Mouse (Mus musculus): ENCODE data around the gene Cldn6. TPM values are rescaled to one million over a fixed set of nuclear protein-coding genes. Genes with fewer than 3 reads are reported as not detected.
A peak's percentile ranks its signal among the peaks of the same experiment; 100 is the strongest.

Gene Cldn6
- total RNA-seq, 2 experiments from 2014 or later, result not detected

GRCm38 (mm10) chr17:23717003-23717402, 38.0 kb downstream of the Cldn6 start:
- no peak for DNase-seq
- intact Hi-C loops (cut with DNase I), result no loop called here

GRCm38 (mm10) chr17:23719455-23719854, 40.4 kb downstream of the Cldn6 start:
- intact Hi-C loops (cut with DNase I), result no loop called here

GRCm38 (mm10) chr17:23721886-23722285, 42.8 kb downstream of the Cldn6 start:
- no peak for DNase-seq
- intact Hi-C loops (cut with DNase I), result no loop called here

More at GRCm38 (mm10) chr17:23719455-23719854, 40.4 kb downstream of the Cldn6 start:
- DNase-seq, result no peak

- DNase-seq, result no peak
- intact Hi-C loops (cut with DNase I), result no loop called here
Measured at GRCm38 (mm10) chr17:23722376-23723125, 43.5 kb downstream of the Cldn6 start, which contains the start of gene 1520401A03Rik. Gene 1520401A03Rik (minus strand): TSS chr17:23722783.

- intact Hi-C loops (cut with DNase I), result no loop called here
- no peak for DNase-seq
Measured at GRCm38 (mm10) chr17:23725477-23725876, 46.4 kb downstream of the Cldn6 start.

GRCm38 (mm10) chr17:23725999-23726757, 47.1 kb downstream of the Cldn6 start, which contains the start of gene Pkmyt1:
Gene Pkmyt1 (plus strand): TSS chr17:23726336.
- peak; percentile 96 to 97 for DNase-seq
- intact Hi-C loops (cut with DNase I), result no loop called here

- intact Hi-C loops (cut with DNase I), result no loop called here
Measured at GRCm38 (mm10) chr17:23726758-23727142, 47.7 kb downstream of the Cldn6 start.

GRCm38 (mm10) chr17:23730441-23730840, 51.4 kb downstream of the Cldn6 start:
- no peak for DNase-seq
- intact Hi-C loops (cut with DNase I), result no loop called here

More at GRCm38 (mm10) chr17:23726758-23727142, 47.7 kb downstream of the Cldn6 start:
- DNase-seq, result peak; percentile 87 to 88

Other genes with a start within 250 kb of the Cldn6 start
- not detected for gene Vmn2r117, start 199.6 kb upstream of the Cldn6 start, total RNA-seq (2021)
- gene Zfp213, start 115.0 kb upstream of the Cldn6 start, total RNA-seq (2021), result 1 to 10 TPM; 5.4 to 7.1 TPM
- gene Zfp13, start 79.8 kb upstream of the Cldn6 start, total RNA-seq (2021), result 10 to 100 TPM in 1 of 2 experiments, 1 to 10 TPM in 1; 8.5 to 10.0 TPM
- not detected for gene Zscan10, start 78.4 kb upstream of the Cldn6 start, total RNA-seq (2021)
- under 1 TPM; 0.55 to 0.69 TPM for gene Mmp25, start 34.0 kb upstream of the Cldn6 start, total RNA-seq (2021)
- gene Bicdl2, start 18.7 kb upstream of the Cldn6 start, total RNA-seq (2021), result not detected
- 100 to 1,000 TPM; 218 to 220 TPM for gene Hcfc1r1, start 5.7 kb upstream of the Cldn6 start, total RNA-seq (2021)
- 10 to 100 TPM; 21.0 to 21.1 TPM for gene Thoc6, start 5.4 kb upstream of the Cldn6 start, total RNA-seq (2021)
- gene Tnfrsf12a, start 1.8 kb upstream of the Cldn6 start, total RNA-seq (2021), result 100 to 1,000 TPM; 138 to 142 TPM
- gene Cldn9, start 4.8 kb downstream of the Cldn6 start, total RNA-seq (2021), result not detected
- not detected for gene 1520401A03Rik, start 43.5 kb downstream of the Cldn6 start, total RNA-seq (2021)
- gene Pkmyt1, start 47.1 kb downstream of the Cldn6 start, total RNA-seq (2021), result 1 to 10 TPM; 7.7 to 9.3 TPM
- 10 to 100 TPM; 17.5 to 22.0 TPM for gene Paqr4, start 61.6 kb downstream of the Cldn6 start, total RNA-seq (2021)
- not detected for gene Kremen2, start 66.6 kb downstream of the Cldn6 start, total RNA-seq (2021)
- 10 to 100 TPM; 31.2 to 32.1 TPM for gene Flywch1, start 92.4 kb downstream of the Cldn6 start, total RNA-seq (2021)
- 1 to 10 TPM; 2.3 to 2.4 TPM for gene Flywch2, start 106.8 kb downstream of the Cldn6 start, total RNA-seq (2021)
- gene Srrm2, start 111.3 kb downstream of the Cldn6 start, total RNA-seq (2021), result 100 to 1,000 TPM; 230 to 231 TPM
- gene Elob, start 149.9 kb downstream of the Cldn6 start, total RNA-seq (2021), result 100 to 1,000 TPM; 379 to 407 TPM
- not detected for gene Prss33, start 156.8 kb downstream of the Cldn6 start, total RNA-seq (2021)
- not detected for gene Prss32, start 164.6 kb downstream of the Cldn6 start, total RNA-seq (2021)
- not detected for gene Prss41, start 164.9 kb downstream of the Cldn6 start, total RNA-seq (2021)
- not detected for gene Prss21, start 188.8 kb downstream of the Cldn6 start, total RNA-seq (2021)
- not detected for gene Dcpp1, start 201.6 kb downstream of the Cldn6 start, total RNA-seq (2021)
- not detected for gene Dcpp2, start 201.6 kb downstream of the Cldn6 start, total RNA-seq (2021)
- not detected for gene Dcpp3, start 238.2 kb downstream of the Cldn6 start, total RNA-seq (2021)